Mouse (Mus musculus) heart, embryonic 12.5 days (tissue): Measurements from ENCODE around the gene Drosha. TPM values are rescaled to one million over a fixed set of nuclear protein-coding genes. Genes with fewer than 3 reads are reported as not detected.

Source experiments
- microRNA-seq: library from miRNA; unstranded; fragments of <30 nt; microRNA quantifications from one replicate; pipeline ENCODE4, GENCODE M21; 2017
- polyA plus RNA-seq: library from polyadenylated mRNA; unstranded; fragments of >200 nt; fragmentation: Nextera tagmentation; extraction: Ambion mirVana; gene quantifications from 2 replicates; pipeline ENCODE4 v1.2.1, GENCODE M21; 2016

The Drosha gene
- polyA plus RNA-seq, 1 experiment from 2014 or later, result 42.1 TPM

Small RNA genes lying within 50 kb of the gene (microRNA-seq; reads per million reads assigned to microRNA genes)
- gene Gm47288, result not detected

Other genes starting within 250 kb of the Drosha start
- gene Pdzd2, start 84.9 kb upstream of the Drosha start, polyA plus RNA-seq, result 14.2 and 14.4 TPM in 2 replicates
- 32.3 and 32.9 TPM in 2 replicates for gene 6030458C11Rik, start 166 bp upstream of the Drosha start, polyA plus RNA-seq